Mouse (Mus musculus) layer of hippocampus, postnatal 25 days (tissue): ENCODE data around the gene Fgf8. TPM values are rescaled to one million over a fixed set of nuclear protein-coding genes. Genes with fewer than 3 reads are reported as not detected.

Experiments
- DNase-seq, 2 experiments: peaks; one replicate each; pipeline ENCODE4 v3.0.0; 2022; ENCODE audit warnings: mixed read lengths in 2 of 2, low spot score in 1 of 2; ENCODE audit errors: extremely low spot score in 1 of 2
- total RNA-seq, 2 experiments: library from RNA; stranded (reverse); gene quantifications; 2 replicates each; pipeline ENCODE4 v1.2.3; 2021

Gene Fgf8
- not detected for total RNA-seq

GRCm38 (mm10) chr19:45742218-45742983, at the start of gene Fgf8:
TSS of gene Fgf8 (minus strand) at chr19:45742915.
- DNase-seq, result no peak

- no peak for DNase-seq
Observed at GRCm38 (mm10) chr19:45792404-45792803, 49.7 kb upstream of the Fgf8 start.

GRCm38 (mm10) chr19:45789888-45790874, 47.5 kb upstream of the Fgf8 start:
- no peak for DNase-seq

- DNase-seq, result no peak
Observed at GRCm38 (mm10) chr19:45789365-45789764, 46.6 kb upstream of the Fgf8 start.

GRCm38 (mm10) chr19:45788337-45788736, 45.6 kb upstream of the Fgf8 start:
- DNase-seq, result no peak

GRCm38 (mm10) chr19:45787450-45787849, 44.7 kb upstream of the Fgf8 start:
- DNase-seq, result no peak

- no peak for DNase-seq
Observed at GRCm38 (mm10) chr19:45785470-45785869, 42.8 kb upstream of the Fgf8 start.

- no peak for DNase-seq
Observed at GRCm38 (mm10) chr19:45783933-45784576, 41.3 kb upstream of the Fgf8 start.

GRCm38 (mm10) chr19:45783181-45783932, 40.6 kb upstream of the Fgf8 start, which contains the start of gene Mgea5:
TSS of gene Mgea5 (minus strand) at chr19:45783837.
- peak; percentile 91 for DNase-seq

GRCm38 (mm10) chr19:45782315-45783001, 39.7 kb upstream of the Fgf8 start:
- DNase-seq, result peak; percentile 29 to 42

GRCm38 (mm10) chr19:45781676-45782075, 39.0 kb upstream of the Fgf8 start:
- DNase-seq, result no peak

- no peak for DNase-seq
Observed at GRCm38 (mm10) chr19:45780350-45780915, 37.7 kb upstream of the Fgf8 start.

GRCm38 (mm10) chr19:45775486-45775885, 32.8 kb upstream of the Fgf8 start:
- DNase-seq, result no peak

- no peak for DNase-seq
Observed at GRCm38 (mm10) chr19:45771501-45771900, 28.8 kb upstream of the Fgf8 start.

GRCm38 (mm10) chr19:45760810-45761209, 18.1 kb upstream of the Fgf8 start:
- DNase-seq, result no peak

- DNase-seq, result no peak
Observed at GRCm38 (mm10) chr19:45758671-45759070, 16.0 kb upstream of the Fgf8 start.

GRCm38 (mm10) chr19:45753551-45753950, 10.8 kb upstream of the Fgf8 start:
- no peak for DNase-seq

- DNase-seq, result no peak
Observed at GRCm38 (mm10) chr19:45751881-45752280, 9.2 kb upstream of the Fgf8 start.
